Mouse (Mus musculus): ENCODE data around the gene Grn.

- TF ChIP-seq CTCF (IDR thresholded peaks at IDR 0.05) (no peak), EP300 (IDR thresholded peaks at IDR 0.05; ENCODE audit: insufficient read depth, low read depth, low read length) (no peak)
Measured at GRCm38 (mm10) chr11:102403657-102404056, 26.5 kb upstream of the Grn start.

Data from heart, adult 2 months (tissue).